Mouse (Mus musculus): ENCODE measurements around the gene Car8. TPM values are rescaled to one million over a fixed set of nuclear protein-coding genes. Genes with fewer than 3 reads are reported as not detected.
A peak's percentile ranks its signal among the peaks of the same experiment; 100 is the strongest.
"Not testable (repeated sequence)": the region's sequence is repeated elsewhere in the genome, so short reads cannot be mapped to it uniquely, and the experiment has no call there.

The Car8 gene
- polyA plus RNA-seq, 1 experiment from 2014 or later = 5.4 TPM

DNA sequence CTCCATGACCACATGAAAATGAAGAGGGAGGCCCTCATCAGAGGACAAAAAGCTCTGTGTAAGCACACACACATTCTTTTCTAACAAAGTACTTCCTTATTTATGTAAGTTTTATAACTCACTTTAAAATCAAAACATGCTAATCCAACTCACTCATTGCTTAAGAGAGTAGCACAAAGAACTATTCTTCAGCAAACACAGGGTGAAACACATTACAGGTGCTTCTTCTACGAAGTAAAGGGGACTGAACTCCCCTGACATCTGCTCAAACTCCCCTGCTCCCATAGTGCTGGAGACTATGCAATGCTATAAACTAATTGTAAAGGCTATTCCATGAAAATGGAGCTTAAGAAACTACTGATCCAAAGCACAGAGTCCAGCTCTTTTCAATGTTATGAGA lies 35.5 kb downstream of the Car8 start:
- Histone ChIP-seq H3K27me3 (no peaks in the 10 kb centered on the region), H3K4me2 (no peak overlapping the region), H3K27ac (replicated peaks) (no peak overlapping the region), H3K9ac (no peak overlapping the region), H3K36me3 (replicated peaks) (no peaks in the 10 kb centered on the region), H3K4me3 (replicated peaks) (no peak overlapping the region), H3K4me1 (replicated peaks) (no peaks in the 10 kb centered on the region), H3K9me3 (replicated peaks) (no peaks in the 10 kb centered on the region)
- ATAC-seq (ENCODE audit: insufficient read depth) = no peak
- 36% methylated on average over 1 of the region's 1 CpGs for WGBS (ENCODE audit: insufficient replicate concordance)

DNA sequence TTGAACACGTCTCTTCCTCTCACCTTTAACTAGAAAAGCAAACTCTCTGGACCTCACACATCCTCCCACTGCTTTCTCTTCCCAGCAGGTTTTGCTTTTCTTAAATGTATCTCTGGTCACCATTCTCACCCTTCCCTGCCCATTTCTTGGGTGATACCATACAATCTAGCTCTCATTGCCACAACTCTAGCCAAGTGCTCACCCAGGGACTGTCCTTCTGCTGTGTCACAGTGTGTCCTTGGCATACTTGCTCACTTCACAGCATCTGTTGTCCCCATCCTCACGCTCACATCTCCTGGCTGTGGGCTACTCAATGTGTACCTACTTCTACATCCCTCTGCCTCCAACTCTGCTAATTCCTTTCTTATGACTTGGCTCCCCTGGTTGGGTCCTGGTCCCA lies 37.2 kb downstream of the Car8 start:
- 66% methylated on average over 2 of the region's 2 CpGs for WGBS (ENCODE audit: insufficient replicate concordance)
- Histone ChIP-seq H3K4me1 (replicated peaks) (no peaks in the 10 kb centered on the region), H3K4me3 (replicated peaks) (no peak overlapping the region), H3K27ac (replicated peaks) (no peak overlapping the region), H3K36me3 (replicated peaks) (no peaks in the 10 kb centered on the region), H3K4me2 (no peak overlapping the region), H3K9me3 (replicated peaks) (no peaks in the 10 kb centered on the region), H3K27me3 (no peaks in the 10 kb centered on the region), H3K9ac (no peak overlapping the region)
- no peak for ATAC-seq (ENCODE audit: insufficient read depth)

DNA sequence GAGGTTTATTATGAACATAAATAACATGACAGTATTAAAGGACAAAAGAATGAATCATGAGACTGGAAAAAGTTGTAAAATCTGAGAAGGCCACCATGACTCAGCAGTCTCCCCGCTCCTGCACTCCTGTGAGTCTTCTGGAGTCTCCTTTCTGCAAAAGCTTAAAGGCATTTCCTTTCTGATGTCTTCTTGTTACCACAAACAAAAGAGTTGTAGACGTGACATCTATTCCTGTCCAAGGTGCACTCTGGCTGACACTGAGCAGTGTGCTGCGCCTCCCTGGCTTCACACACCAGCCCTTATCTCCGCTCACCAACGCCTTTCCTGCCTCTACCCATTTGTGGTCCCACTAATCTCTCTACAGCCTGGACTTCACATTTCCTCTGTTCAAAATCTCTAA lies 38.8 kb downstream of the Car8 start:
- H3K27ac ChIP-seq (replicated peaks) = no peak overlapping the region
- no peaks in the 10 kb centered on the region for H3K27me3 ChIP-seq
- H3K36me3 ChIP-seq (replicated peaks) = no peaks in the 10 kb centered on the region
- ATAC-seq (ENCODE audit: insufficient read depth) = peak; percentile 63
- H3K4me2 ChIP-seq = no peak overlapping the region
- no peaks in the 10 kb centered on the region for H3K4me1 ChIP-seq (replicated peaks)
- H3K9me3 ChIP-seq (replicated peaks) = no peaks in the 10 kb centered on the region
- H3K9ac ChIP-seq = no peak overlapping the region
- H3K4me3 ChIP-seq (replicated peaks) = no peak overlapping the region
- WGBS (ENCODE audit: insufficient replicate concordance) = 10% methylated on average over 5 of the region's 5 CpGs

DNA sequence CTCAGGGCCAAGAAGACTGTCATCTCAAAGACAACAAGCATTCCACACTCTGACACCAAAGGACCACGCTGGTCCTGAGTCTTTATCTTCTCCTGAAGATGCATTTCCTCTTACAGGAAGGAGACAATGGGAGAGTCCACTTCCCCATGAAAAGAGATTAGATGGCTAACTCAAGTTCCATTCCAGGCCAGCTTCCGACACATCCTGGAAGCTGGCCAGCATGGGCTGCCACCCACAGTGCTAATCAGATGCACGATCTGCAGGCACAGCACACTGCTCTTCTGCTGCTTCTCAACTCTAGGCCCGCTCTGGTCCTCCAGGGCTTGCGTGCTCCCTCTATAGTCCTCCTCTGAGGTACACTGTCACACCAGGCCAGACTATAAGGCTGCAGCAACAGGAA lies 40.8 kb downstream of the Car8 start:
- WGBS (ENCODE audit: insufficient replicate concordance) = 43% methylated on average over 5 of the region's 5 CpGs
- Histone ChIP-seq H3K27ac (replicated peaks) (no peak overlapping the region), H3K4me3 (replicated peaks) (no peak overlapping the region), H3K36me3 (replicated peaks) (no peaks in the 10 kb centered on the region), H3K4me2 (no peak overlapping the region), H3K9me3 (replicated peaks) (no peaks in the 10 kb centered on the region), H3K4me1 (replicated peaks) (no peaks in the 10 kb centered on the region), H3K27me3 (no peaks in the 10 kb centered on the region), H3K9ac (no peak overlapping the region)
- no peak for ATAC-seq (ENCODE audit: insufficient read depth)

DNA sequence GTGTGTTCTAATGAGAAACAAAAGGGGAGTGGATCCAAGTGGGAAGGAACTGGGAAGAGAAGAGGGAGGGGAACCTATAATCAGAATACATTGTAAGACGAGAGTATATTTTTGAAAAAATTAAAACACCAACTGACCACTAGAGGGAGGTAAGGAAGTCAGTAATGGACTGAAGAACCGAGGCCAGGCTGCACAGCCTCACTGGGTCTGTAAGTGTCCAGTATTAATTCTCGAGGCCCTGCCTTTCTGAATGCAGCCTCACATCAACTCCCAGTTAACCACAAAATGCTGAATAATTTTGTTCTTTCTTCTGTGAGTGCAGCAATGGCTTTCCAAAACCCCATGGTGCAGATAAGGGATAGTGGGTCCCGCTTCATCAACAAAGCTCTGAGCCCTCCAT lies 48.4 kb downstream of the Car8 start:
- 51% methylated on average over 4 of the region's 4 CpGs for WGBS (ENCODE audit: insufficient replicate concordance)
- no peak overlapping the region for H3K4me3 ChIP-seq (replicated peaks)
- no peak for ATAC-seq (ENCODE audit: insufficient read depth)

DNA sequence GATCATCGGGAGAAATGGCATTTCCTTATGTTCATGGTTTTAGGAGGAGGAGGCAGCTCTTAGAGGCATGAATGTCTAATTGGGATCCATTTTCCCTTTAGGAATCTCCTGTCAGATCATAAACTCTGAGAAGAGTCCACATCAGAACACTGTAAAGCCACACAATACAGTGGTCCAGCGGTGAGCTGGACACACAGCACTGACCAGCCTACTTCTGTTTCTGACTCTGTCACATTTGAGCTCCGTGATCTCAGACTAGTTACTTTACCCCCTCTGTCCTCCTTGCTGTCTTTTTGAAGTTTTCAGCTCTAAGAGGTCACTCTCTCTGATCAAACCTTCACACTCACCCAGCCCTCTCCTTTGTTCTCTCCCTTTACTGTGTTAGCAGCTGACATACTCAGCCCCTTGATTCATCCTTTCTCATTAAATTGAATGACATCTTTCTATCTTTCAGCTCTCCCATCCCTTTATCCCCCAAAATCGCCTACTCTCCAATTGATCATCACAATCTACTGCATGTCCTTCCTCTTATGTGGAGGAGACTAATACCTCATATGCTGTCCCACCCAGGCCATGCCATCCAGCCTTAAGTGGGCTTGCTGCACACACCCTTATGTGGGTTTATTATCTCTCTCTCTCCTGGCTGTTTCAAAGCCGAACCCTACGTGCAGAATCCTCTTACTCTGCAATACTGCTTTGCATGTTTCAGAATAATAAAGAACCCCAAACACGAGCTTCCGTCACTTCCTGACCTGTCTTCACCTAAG lies 51.7 kb downstream of the Car8 start:
- Histone ChIP-seq H3K9me3 (replicated peaks) (no peaks in the 10 kb centered on the region), H3K4me2 (no peak overlapping the region), H3K4me3 (replicated peaks) (no peak overlapping the region), H3K9ac (no peak overlapping the region), H3K27ac (replicated peaks) (no peak overlapping the region), H3K4me1 (replicated peaks) (no peaks in the 10 kb centered on the region), H3K36me3 (replicated peaks) (no peaks in the 10 kb centered on the region), H3K27me3 (no peaks in the 10 kb centered on the region)
- WGBS (ENCODE audit: insufficient replicate concordance) = 44% methylated on average over 8 of the region's 8 CpGs
- no peak for ATAC-seq (ENCODE audit: insufficient read depth)

More for the DNA sequence above, 48.4 kb downstream of the Car8 start:
- Histone ChIP-seq H3K9ac (no peak overlapping the region), H3K27ac (replicated peaks) (no peak overlapping the region), H3K9me3 (replicated peaks) (no peaks in the 10 kb centered on the region), H3K4me1 (replicated peaks) (no peaks in the 10 kb centered on the region), H3K36me3 (replicated peaks) (no peaks in the 10 kb centered on the region), H3K27me3 (no peaks in the 10 kb centered on the region), H3K4me2 (no peak overlapping the region)

DNA sequence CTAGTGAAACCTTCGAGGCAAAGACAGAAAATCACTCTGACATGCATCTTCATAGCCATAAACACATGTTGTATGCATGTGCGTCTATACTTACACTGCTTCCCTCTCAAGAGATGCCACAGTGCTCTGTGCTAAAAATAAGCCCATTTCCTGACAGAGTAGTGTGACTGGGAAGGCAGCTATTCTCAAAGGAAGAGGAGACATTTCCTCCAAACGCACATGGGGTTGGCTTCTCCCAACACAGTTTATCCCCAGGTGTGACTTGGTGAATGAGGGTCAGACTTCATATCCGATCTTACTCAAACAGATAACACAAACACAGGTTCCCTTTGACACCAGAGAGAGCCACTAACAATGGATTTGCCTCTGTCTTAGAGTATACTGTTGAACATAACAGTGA lies 58.3 kb downstream of the Car8 start:
- Histone ChIP-seq H3K27me3 (no peaks in the 10 kb centered on the region), H3K27ac (replicated peaks) (no peak overlapping the region), H3K4me2 (no peak overlapping the region), H3K4me1 (replicated peaks) (no peaks in the 10 kb centered on the region), H3K4me3 (replicated peaks) (no peak overlapping the region), H3K9ac (no peak overlapping the region), H3K9me3 (replicated peaks) (no peaks in the 10 kb centered on the region), H3K36me3 (replicated peaks) (no peaks in the 10 kb centered on the region)
- ATAC-seq (ENCODE audit: insufficient read depth) = no peak
- 27% methylated on average over 4 of the region's 4 CpGs for WGBS (ENCODE audit: insufficient replicate concordance)

DNA sequence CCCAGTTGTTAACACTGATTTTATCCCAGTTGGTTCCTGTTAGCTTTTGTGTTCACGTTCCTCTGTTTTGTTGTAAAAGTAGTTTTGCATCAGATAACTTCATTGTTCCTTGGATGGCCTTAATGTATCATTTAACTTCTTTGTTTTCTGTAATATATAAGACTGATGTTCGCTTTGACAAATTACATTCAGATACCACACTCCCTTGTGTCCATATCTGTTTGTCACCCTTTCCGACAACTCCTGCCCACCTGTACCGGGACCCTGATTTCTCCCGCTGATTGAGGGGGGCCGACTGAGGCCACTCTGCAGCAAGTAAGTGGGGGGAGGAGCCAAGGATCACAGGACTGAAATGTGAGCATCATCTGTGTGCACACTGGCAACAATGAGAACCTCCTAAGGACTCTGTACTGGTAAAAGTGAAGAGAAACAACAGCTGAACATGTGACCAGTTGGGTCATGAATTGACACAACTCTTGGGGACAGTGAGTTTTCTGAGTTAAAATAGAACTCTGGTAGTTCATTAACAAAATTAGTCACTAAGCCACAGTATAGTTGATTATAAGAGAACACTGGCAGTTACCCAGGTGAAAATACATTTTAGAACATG lies 84.1 kb downstream of the Car8 start:
- no peak for ATAC-seq (ENCODE audit: insufficient read depth)

DNA sequence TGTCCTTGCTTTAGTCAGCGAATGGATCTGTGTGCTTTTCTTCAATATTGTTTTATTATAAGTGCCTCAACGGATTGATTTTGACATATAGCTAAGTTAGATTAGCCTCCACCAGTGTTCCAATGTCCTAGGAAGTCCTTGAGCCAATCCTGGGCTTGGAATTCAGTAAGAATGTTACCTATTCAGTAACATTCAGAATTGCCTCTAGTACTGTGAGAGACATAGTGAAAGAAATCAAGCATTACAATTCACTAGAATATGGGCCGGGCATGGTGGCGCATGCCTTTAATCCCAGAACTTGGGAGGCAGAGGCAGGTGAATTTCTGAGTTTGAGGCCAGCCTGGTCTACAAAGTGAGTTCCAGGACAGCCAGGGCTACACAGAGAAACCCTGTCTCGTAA lies 84.9 kb downstream of the Car8 start:
- ATAC-seq (ENCODE audit: insufficient read depth); H3K4me1 ChIP-seq (replicated peaks); H3K27ac ChIP-seq (replicated peaks); H3K9ac ChIP-seq; H3K4me2 ChIP-seq; H3K4me3 ChIP-seq (replicated peaks); H3K36me3 ChIP-seq (replicated peaks); H3K9me3 ChIP-seq (replicated peaks); H3K27me3 ChIP-seq: not testable (repeated sequence)
- WGBS (ENCODE audit: insufficient replicate concordance) = 63% methylated on average over 5 of the region's 5 CpGs

More for the DNA sequence above, 84.1 kb downstream of the Car8 start:
- no peak overlapping the region for H3K9ac ChIP-seq
- H3K36me3 ChIP-seq (replicated peaks) = no peaks in the 10 kb centered on the region
- no peaks in the 10 kb centered on the region for H3K4me1 ChIP-seq (replicated peaks)
- H3K4me3 ChIP-seq (replicated peaks) = no peak overlapping the region
- 62% methylated on average over 6 of the region's 6 CpGs for WGBS (ENCODE audit: insufficient replicate concordance)
- H3K4me2 ChIP-seq = no peak overlapping the region
- H3K27ac ChIP-seq (replicated peaks) = no peak overlapping the region
- H3K9me3 ChIP-seq (replicated peaks) = no peaks in the 10 kb centered on the region
- H3K27me3 ChIP-seq = no peaks in the 10 kb centered on the region

DNA sequence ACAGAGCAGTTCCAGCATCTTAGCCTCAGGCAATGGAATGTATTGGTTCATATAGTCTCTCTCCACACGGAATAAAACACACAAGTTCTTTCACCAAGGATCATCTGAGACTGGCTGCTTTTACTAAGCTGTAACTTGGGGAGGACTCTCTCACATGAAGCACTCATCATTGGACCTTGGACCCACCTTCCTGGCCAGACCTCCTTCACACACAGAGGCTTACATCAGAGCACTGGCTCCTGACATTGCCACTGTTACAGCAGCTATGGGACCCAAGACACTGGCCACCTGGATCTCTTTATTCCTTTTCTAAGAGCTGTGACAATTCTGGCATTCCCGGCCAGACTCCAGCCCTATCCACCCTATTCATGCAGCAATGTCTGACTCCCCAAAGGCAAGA lies 101.4 kb downstream of the Car8 start:
- no peaks in the 10 kb centered on the region for H3K9me3 ChIP-seq (replicated peaks)
- no peak overlapping the region for H3K4me2 ChIP-seq
- no peaks in the 10 kb centered on the region for H3K36me3 ChIP-seq (replicated peaks)
- no peaks in the 10 kb centered on the region for H3K27me3 ChIP-seq
- no peak overlapping the region for H3K27ac ChIP-seq (replicated peaks)
- no peak for ATAC-seq (ENCODE audit: insufficient read depth)
- H3K4me1 ChIP-seq (replicated peaks) = no peaks in the 10 kb centered on the region
- H3K9ac ChIP-seq = no peak overlapping the region
- WGBS (ENCODE audit: insufficient replicate concordance) = 61% methylated on average over 2 of the region's 2 CpGs
- H3K4me3 ChIP-seq (replicated peaks) = no peak overlapping the region

DNA sequence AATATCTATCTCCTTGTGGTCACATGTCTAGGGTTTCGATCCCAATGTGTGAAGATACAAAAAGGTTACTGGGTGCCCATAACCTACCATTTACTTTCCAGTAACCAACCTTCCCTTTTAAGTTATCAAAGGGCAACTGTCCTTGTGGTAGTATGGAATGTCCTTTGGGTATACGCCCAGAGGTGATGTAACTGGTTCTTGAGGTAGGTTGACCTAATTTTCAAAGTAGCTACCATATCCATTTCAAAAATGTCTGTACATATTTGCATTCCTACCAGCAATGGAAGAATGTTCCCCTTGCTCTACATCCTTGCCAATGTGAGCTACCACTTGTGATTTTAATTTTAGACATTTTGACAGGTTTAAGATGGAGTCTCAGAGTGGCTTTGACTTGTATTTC lies 106.8 kb downstream of the Car8 start:
- ATAC-seq (ENCODE audit: insufficient read depth) = no peak
- no peak overlapping the region for H3K27ac ChIP-seq (replicated peaks)
- no peak overlapping the region for H3K4me2 ChIP-seq
- no peaks in the 10 kb centered on the region for H3K9me3 ChIP-seq (replicated peaks)
- WGBS (ENCODE audit: insufficient replicate concordance) = 60% methylated on average over 2 of the region's 2 CpGs
- H3K4me1 ChIP-seq (replicated peaks) = no peaks in the 10 kb centered on the region
- H3K36me3 ChIP-seq (replicated peaks) = no peaks in the 10 kb centered on the region
- no peak overlapping the region for H3K9ac ChIP-seq
- no peaks in the 10 kb centered on the region for H3K27me3 ChIP-seq
- H3K4me3 ChIP-seq (replicated peaks) = no peak overlapping the region

DNA sequence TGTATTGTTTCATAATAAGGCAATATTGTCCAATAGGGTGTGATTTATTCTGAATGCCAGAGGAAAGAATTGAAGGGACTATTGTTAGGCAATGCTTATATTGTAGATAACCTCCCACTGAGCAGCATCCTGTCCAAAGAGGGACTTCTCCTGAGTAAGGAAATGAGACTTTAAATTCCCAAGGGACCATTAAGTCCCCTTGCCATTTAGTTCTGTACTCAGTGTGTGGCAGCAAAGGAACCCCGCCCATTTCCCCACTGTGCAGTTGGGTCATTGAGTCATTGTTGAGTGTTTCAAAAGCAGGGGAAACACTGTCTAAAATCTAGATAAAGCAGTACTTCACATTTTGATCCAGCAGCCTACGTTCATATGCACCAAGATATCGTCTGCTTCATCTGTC lies 125.3 kb downstream of the Car8 start:
- ATAC-seq (ENCODE audit: insufficient read depth) = no peak
- H3K27ac ChIP-seq (replicated peaks) = no peak overlapping the region
- no peak overlapping the region for H3K4me2 ChIP-seq
- no peak overlapping the region for H3K4me3 ChIP-seq (replicated peaks)
- H3K36me3 ChIP-seq (replicated peaks) = no peaks in the 10 kb centered on the region
- H3K27me3 ChIP-seq = no peaks in the 10 kb centered on the region
- H3K9me3 ChIP-seq (replicated peaks) = no peaks in the 10 kb centered on the region
- H3K9ac ChIP-seq = no peak overlapping the region
- no peaks in the 10 kb centered on the region for H3K4me1 ChIP-seq (replicated peaks)
- WGBS (ENCODE audit: insufficient replicate concordance) = 41% methylated on average over 3 of the region's 3 CpGs

Data from liver, embryonic 15.5 days (tissue).